Mouse (Mus musculus) small intestine, adult 2 months (tissue): ENCODE data around the gene Maml3. TPM values are rescaled to one million over a fixed set of nuclear protein-coding genes. Genes with fewer than 3 reads are reported as not detected.

ENCODE experiments used
- H3K27ac ChIP-seq: fragments of 200-500 bp; 2 replicates; pipeline ENCODE4 v1.5.1; 2012; ENCODE audit warnings: low read depth, low read length, control low read depth, inconsistent platforms; ENCODE audit not compliant: insufficient read depth
- H3K27me3 ChIP-seq: fragments of 200-500 bp; 2 replicates; pipeline ENCODE4 v1.6.1; 2012; ENCODE audit warnings: mild to moderate bottlenecking, moderate library complexity, low read length, inconsistent platforms; ENCODE audit not compliant: control insufficient read depth, insufficient read depth
- H3K36me3 ChIP-seq: fragments of 200-500 bp; 2 replicates; pipeline ENCODE4 v1.6.1; 2012; ENCODE audit warnings: mild to moderate bottlenecking, low read length, control low read depth, inconsistent platforms; ENCODE audit not compliant: control insufficient read depth, insufficient read depth
- H3K4me1 ChIP-seq: fragments of 200-500 bp; 2 replicates; pipeline ENCODE4 v1.6.1; 2012; ENCODE audit warnings: low read length, inconsistent platforms, mixed read lengths; ENCODE audit not compliant: control insufficient read depth, insufficient read depth, insufficient read length
- H3K4me3 ChIP-seq: fragments of 200-500 bp; 2 replicates; pipeline ENCODE4 v1.5.1; 2012; ENCODE audit warnings: low read depth, mild to moderate bottlenecking, control low read depth, inconsistent platforms, low read length, moderate library complexity
- CTCF ChIP-seq: fragments of 200-500 bp; IDR thresholded peaks from 2 replicates; pipeline ENCODE4 v1.5.1; 2012; ENCODE audit warnings: low read depth, mild to moderate bottlenecking, control low read depth, inconsistent platforms, low read length, moderate library complexity, mixed read lengths; ENCODE audit not compliant: insufficient replicate concordance, insufficient read length; ENCODE audit errors: extremely low read depth
- POLR2A ChIP-seq: fragments of 200-500 bp; IDR thresholded peaks from 2 replicates; pipeline ENCODE4 v1.6.1; 2012; ENCODE audit warnings: low read depth, mild to moderate bottlenecking, control low read depth, inconsistent platforms, low read length, moderate library complexity
- WGBS: fragments of 180-500 bp; shearing (Covaris S2); methylation state at CpG from one replicate; pipeline ENCODE4 v1.1.7; 2018; 5-methylcytosine and 5-hydroxymethylcytosine counted together
- polyA plus RNA-seq: library from polyadenylated mRNA; depleted of rRNA; stranded (reverse); fragments of >200 nt; gene quantifications from 2 replicates; pipeline ENCODE4 v1.2.3, GENCODE M21; 2012

Maml3 gene
- polyA plus RNA-seq, 1 experiment, result 3.2 TPM

DNA sequence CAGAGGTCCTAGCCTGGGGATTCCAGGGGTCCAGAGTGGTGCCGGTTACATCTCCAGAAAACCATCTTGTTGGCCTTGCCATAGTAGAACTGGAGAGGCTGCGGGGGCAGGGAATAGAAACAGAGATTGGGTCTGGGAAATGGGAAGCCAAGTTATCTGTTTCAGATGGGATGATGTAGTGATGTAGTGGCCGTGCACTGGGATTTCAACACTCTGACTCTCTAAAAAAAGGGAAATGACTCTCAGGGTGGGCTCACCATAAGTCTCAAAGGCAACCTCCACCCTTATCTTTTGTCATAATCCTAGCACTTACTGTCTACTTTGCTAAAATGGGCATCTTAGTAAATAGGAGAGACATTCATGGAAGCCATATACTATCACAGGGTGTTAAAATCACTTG lies 406.9 kb downstream of the Maml3 start:
- Histone ChIP-seq H3K36me3 (no peaks in the 10 kb centered on the region), H3K4me3 (no peak overlapping the region), H3K27me3 (no peaks in the 10 kb centered on the region), H3K4me1 (peaks cover 7% of the 10 kb centered on the region), H3K27ac (no peak overlapping the region)
- WGBS, result 91% methylated on average over 3 of the region's 3 CpGs
- TF ChIP-seq POLR2A (no peak), CTCF (no peak)

DNA sequence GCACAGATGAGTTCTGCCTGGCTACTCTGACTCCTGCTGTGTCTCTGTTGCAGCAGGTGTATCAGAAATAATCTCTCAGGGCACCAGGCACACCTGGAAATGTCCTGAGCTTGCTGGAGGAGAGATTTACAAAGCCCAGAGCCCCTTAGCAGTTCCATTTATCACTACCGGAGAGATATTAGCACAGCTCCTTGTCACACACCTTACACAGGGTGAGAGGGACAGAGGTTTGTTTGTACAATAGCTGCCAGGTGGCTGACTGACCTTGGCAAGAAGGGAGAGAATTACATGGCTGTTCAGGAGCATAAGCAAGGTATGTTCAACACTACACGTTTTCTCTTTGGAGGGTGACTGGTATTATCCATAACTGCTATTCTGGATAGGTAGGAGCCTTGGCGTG lies 409.2 kb downstream of the Maml3 start:
- no peak overlapping the region for H3K27ac ChIP-seq
- no peaks in the 10 kb centered on the region for H3K36me3 ChIP-seq
- no peak for TF ChIP-seq CTCF
- no peak for TF ChIP-seq POLR2A
- WGBS, result 43% methylated on average over 3 of the region's 3 CpGs
- no peaks in the 10 kb centered on the region for H3K27me3 ChIP-seq
- H3K4me1 ChIP-seq, result peaks cover 4% of the 10 kb centered on the region
- H3K4me3 ChIP-seq, result no peak overlapping the region

- Histone ChIP-seq H3K27ac (no peak overlapping the region), H3K4me1 (no peaks in the 10 kb centered on the region; the same call in 1 of the 2 replicates), H3K27me3 (no peaks in the 10 kb centered on the region), H3K36me3 (no peaks in the 10 kb centered on the region), H3K4me3 (no peak overlapping the region)
- TF ChIP-seq CTCF, result no peak
- TF ChIP-seq POLR2A, result no peak
- WGBS, result 86% methylated on average over 14 of the region's 14 CpGs
These were observed 410.3 kb downstream of the Maml3 start for GRCm38 (mm10) chr3:51694576-51694975.

- WGBS, result 92% methylated on average over 10 of the region's 10 CpGs
These were observed 411.7 kb downstream of the Maml3 start for GRCm38 (mm10) chr3:51693196-51693595.

GRCm38 (mm10) chr3:51688725-51689124 lies 416.2 kb downstream of the Maml3 start:
- TF ChIP-seq POLR2A (no peak), CTCF (no peak)
- no peak overlapping the region for H3K4me3 ChIP-seq
- no peaks in the 10 kb centered on the region for H3K27me3 ChIP-seq
- H3K36me3 ChIP-seq, result peaks cover 4% of the 10 kb centered on the region
- 82% methylated on average over 8 of the region's 8 CpGs for WGBS
- H3K27ac ChIP-seq, result no peak overlapping the region
- H3K4me1 ChIP-seq, result no peaks in the 10 kb centered on the region

More at GRCm38 (mm10) chr3:51693196-51693595, 411.7 kb downstream of the Maml3 start:
- Histone ChIP-seq H3K27me3 (no peaks in the 10 kb centered on the region), H3K4me1 (no peaks in the 10 kb centered on the region; the same call in 1 of the 2 replicates), H3K36me3 (peaks cover 4% of the 10 kb centered on the region; the same call in 1 of the 2 replicates), H3K4me3 (no peak overlapping the region), H3K27ac (no peak overlapping the region)
- TF ChIP-seq CTCF, result no peak

DNA sequence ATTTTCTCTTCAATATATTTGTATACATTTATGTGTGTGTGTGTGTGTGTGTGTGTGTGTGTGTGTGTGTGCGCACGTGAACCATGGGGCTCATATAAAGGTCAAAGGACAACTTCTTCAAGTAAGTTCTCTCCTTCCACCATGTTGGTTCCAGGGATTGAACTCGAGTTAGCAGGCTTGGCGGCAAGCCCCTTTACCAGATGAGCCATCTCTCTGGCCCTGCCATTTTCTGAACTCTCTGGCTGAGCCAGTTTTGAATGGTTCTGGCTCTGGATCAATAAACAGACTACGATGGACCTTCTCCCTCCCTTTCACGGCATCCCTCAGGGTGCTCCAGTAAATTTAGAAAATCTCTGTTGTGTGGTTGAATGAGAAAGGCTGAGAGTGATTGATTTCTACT lies 418.1 kb downstream of the Maml3 start:
- 88% methylated on average over 6 of the region's 6 CpGs for WGBS
- Histone ChIP-seq H3K27me3 (no peaks in the 10 kb centered on the region), H3K4me3 (no peak overlapping the region), H3K4me1 (no peaks in the 10 kb centered on the region), H3K27ac (no peak overlapping the region), H3K36me3 (peaks cover 7% of the 10 kb centered on the region)
- TF ChIP-seq POLR2A (no peak), CTCF (no peak)

- no peaks in the 10 kb centered on the region for H3K4me1 ChIP-seq
- H3K27me3 ChIP-seq, result no peaks in the 10 kb centered on the region
- peaks cover 9% of the 10 kb centered on the region for H3K36me3 ChIP-seq
- TF ChIP-seq CTCF (no peak), POLR2A (no peak)
- H3K27ac ChIP-seq, result no peak overlapping the region
- no peak overlapping the region for H3K4me3 ChIP-seq
- 88% methylated on average over 6 of the region's 6 CpGs for WGBS
These were observed 418.6 kb downstream of the Maml3 start for GRCm38 (mm10) chr3:51686316-51686715.

DNA sequence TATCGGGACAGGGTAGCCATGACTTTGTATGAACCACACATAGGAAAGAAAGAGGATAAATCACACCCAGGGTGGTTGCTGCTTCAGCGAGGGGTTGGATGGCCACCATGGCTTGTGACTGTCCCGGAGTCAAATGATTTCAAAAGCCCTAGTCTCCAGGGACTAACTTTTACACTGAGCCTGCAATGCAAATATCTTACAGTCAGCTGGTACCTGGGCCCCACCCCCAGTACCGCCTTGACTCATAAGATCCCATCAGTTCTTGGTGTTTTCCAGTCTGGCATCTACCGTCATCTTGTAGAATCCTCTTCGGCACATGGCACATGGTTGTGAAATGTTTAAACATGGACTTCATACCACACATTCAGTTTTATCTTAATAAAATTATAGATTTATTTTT lies 419.3 kb downstream of the Maml3 start:
- Histone ChIP-seq H3K4me1 (no peaks in the 10 kb centered on the region), H3K27ac (no peak overlapping the region), H3K27me3 (no peaks in the 10 kb centered on the region), H3K4me3 (no peak overlapping the region), H3K36me3 (peaks cover 9% of the 10 kb centered on the region)
- TF ChIP-seq POLR2A (no peak), CTCF (no peak)
- WGBS, result 97% methylated on average over 6 of the region's 6 CpGs
